Comparison of ENCODE assay signal across 8 mouse cellular contexts in genomic region chr11:65268310-65268709, GRCm38 (mm10). TPM values are rescaled to one million over a fixed set of nuclear protein-coding genes. Genes with fewer than 3 reads are reported as not detected.
DNase-seq lines count a peak whose midpoint lies in the region; ATAC-seq lines count a peak whose summit lies in the region.
"Had no signal": no experiment of that assay in that cellular context is flagged by ENCODE, and none has a peak within 500 bp of the region (broad histone marks: within the 10 kb centered on the region; RNA-seq: fewer than 3 reads in every experiment).

No protein-coding gene starts in this region.

- no peaks in the 10 kb centered on the region for H3K27me3 ChIP-seq in heart, embryonic 12.5 days (replicated peaks)

- peak overlapping the region; percentile 77 for H3K9ac ChIP-seq in heart, embryonic 12.5 days

- H3K4me3 ChIP-seq in heart, embryonic 12.5 days: peak overlapping the region; percentile 71

- H3K9me3 ChIP-seq in heart, embryonic 12.5 days (replicated peaks): no peaks in the 10 kb centered on the region

- WGBS in heart, embryonic 12.5 days: 25% methylated on average over 4 of the region's 4 CpGs

- no peaks in the 10 kb centered on the region for H3K36me3 ChIP-seq in heart, embryonic 12.5 days

- H3K4me1 ChIP-seq in heart, embryonic 12.5 days (replicated peaks): peaks cover 32% of the 10 kb centered on the region

- peak; percentile 27 for DNase-seq in layer of hippocampus, adult 11-12 months (ENCODE audit: low spot score)
- DNase-seq in layer of hippocampus, adult 8-10 months (ENCODE audit: low spot score in 2 of 2): no peak
- peak; percentile 9 to 23 for DNase-seq in cerebellum, adult 18-20 months
- peak; percentile 19 for DNase-seq in lung, postnatal 14 days
- no peak for DNase-seq in thymus, postnatal 25 days
- DNase-seq in ovary, postnatal 14 days (ENCODE audit: low spot score): no peak

- no peak for ATAC-seq in heart, embryonic 12.5 days (ENCODE audit: insufficient number of reproducible peaks, low FRiP score)

- H3K27ac ChIP-seq in heart, embryonic 12.5 days (ENCODE audit: poor library complexity, severe bottlenecking): peak overlapping the region; percentile 91

- peak overlapping the region; percentile 79 for H3K4me2 ChIP-seq in heart, embryonic 12.5 days

RNA-seq across cellular contexts. Expression of gene Myocd, which starts 1.5 kb away (rescaled TPM):
- total RNA-seq in layer of hippocampus, adult 8-10 months (2022): 1 to 10 TPM in 2 of 4 experiments, under 1 TPM in 2; 0.10 to 1.8 (median 0.93) TPM
- polyA plus RNA-seq in heart, embryonic 12.5 days (2016; fragmentation: Nextera tagmentation; extraction: Ambion mirVana): 72.7 and 74.9 TPM in 2 replicates
- total RNA-seq: hematopoietic stem cell, adult 5-6 weeks had no signal

Comparison
In these comparisons a context has a peak if more than half of its experiments do, and no peak if none do; other contexts are left out.
1. DNase-seq: peak in layer of hippocampus, adult 11-12 months (single experiment), cerebellum, adult 18-20 months (2 of 2) and lung, postnatal 14 days (single experiment); none in layer of hippocampus, adult 8-10 months (0 of 2), thymus, postnatal 25 days (single experiment) and ovary, postnatal 14 days (single experiment).